Mouse (Mus musculus) lung, postnatal 0 days (tissue): Measurements from ENCODE around the gene Serp1.

Experiments
- CTCF ChIP-seq: IDR thresholded peaks from 2 replicates; pipeline ENCODE4 v1.5.1; 2016; ENCODE audit warnings: antibody characterized with exemption, mild to moderate bottlenecking
- EP300 ChIP-seq: IDR thresholded peaks from 2 replicates; pipeline ENCODE4 v1.6.1; 2016; ENCODE audit warnings: antibody characterized with exemption, mild to moderate bottlenecking, control low read depth

DNA sequence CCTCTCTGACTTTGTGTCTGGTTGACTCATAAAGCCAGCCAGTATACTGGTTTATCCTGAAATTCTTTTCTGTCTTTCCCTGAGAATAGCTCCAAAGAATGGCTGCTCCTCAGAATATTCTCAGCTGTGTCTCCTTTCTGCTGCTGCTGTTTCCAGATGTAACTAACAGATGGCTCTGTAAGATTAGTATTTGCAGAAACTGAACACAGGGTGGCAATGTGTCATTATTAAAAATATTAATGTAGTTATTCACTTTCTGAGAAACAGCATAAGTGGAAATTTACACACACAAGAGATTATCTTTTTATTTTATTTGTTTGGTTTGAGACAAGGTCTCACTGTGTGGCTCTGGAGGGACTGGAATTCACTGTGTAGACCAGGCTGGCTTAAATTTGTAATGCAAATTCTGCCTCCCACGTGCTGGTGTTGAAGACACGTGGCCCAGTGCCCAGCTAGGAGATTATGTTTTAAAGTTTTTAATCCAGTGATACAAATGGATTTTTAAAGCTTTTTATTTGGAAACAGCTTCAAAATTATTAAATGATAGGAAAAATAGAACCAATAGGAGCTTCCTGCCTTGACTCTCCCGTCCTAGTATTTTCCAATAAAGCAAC, 21.9 kb downstream of the Serp1 start:
- peak; percentile 22 for TF ChIP-seq CTCF
- TF ChIP-seq EP300: no peak
